Mouse (Mus musculus) hindbrain, embryonic 13.5 days (tissue): ENCODE measurements around the gene F2rl1. TPM values are rescaled to one million over a fixed set of nuclear protein-coding genes. Genes with fewer than 3 reads are reported as not detected.
A peak's percentile ranks its signal among the peaks of the same experiment; 100 is the strongest.
"Not testable (repeated sequence)": the region's sequence is repeated elsewhere in the genome, so short reads cannot be mapped to it uniquely, and the experiment has no call there.

Experiments used
- ATAC-seq: fragments of 200-750 bp; cut with Nextera tagmentation; 2 replicates; pipeline ENCODE4 v1.8.0; 2017; ENCODE audit warnings: moderate TSS enrichment; ENCODE audit not compliant: low FRiP score
- H3K27ac ChIP-seq: fragments of 300-500 bp; sonication (generic); 2 replicates; pipeline ENCODE4 v1.5.1; 2015; ENCODE audit warnings: inconsistent platforms, mild to moderate bottlenecking, moderate library complexity
- H3K27me3 ChIP-seq: fragments of 300-500 bp; sonication (generic); 2 replicates; pipeline ENCODE4 v1.6.1; 2015; ENCODE audit warnings: mild to moderate bottlenecking, inconsistent platforms
- H3K36me3 ChIP-seq: fragments of 300-500 bp; sonication (generic); 2 replicates; pipeline ENCODE4 v1.6.1; 2015; ENCODE audit warnings: mild to moderate bottlenecking, inconsistent platforms
- H3K4me1 ChIP-seq: fragments of 300-500 bp; sonication (generic); replicated peaks from 2 replicates; pipeline ENCODE4 v1.6.1; 2015; ENCODE audit warnings: inconsistent platforms
- H3K4me2 ChIP-seq: fragments of 300-500 bp; sonication (generic); 2 replicates; pipeline ENCODE4 v1.6.1; 2015; ENCODE audit warnings: inconsistent platforms, mild to moderate bottlenecking, moderate library complexity
- H3K4me3 ChIP-seq: fragments of 300-500 bp; sonication (generic); 2 replicates; pipeline ENCODE4 v1.5.1; 2015; ENCODE audit warnings: mild to moderate bottlenecking, inconsistent platforms
- H3K9ac ChIP-seq: fragments of 300-500 bp; sonication (generic); 2 replicates; pipeline ENCODE4 v1.6.1; 2015; ENCODE audit warnings: mild to moderate bottlenecking, inconsistent platforms
- H3K9me3 ChIP-seq: fragments of 300-500 bp; sonication (generic); 2 replicates; pipeline ENCODE4 v1.6.1; 2016; ENCODE audit warnings: inconsistent platforms
- WGBS: fragments of 180-500 bp; shearing (Covaris S2); methylation state at CpG from one replicate; pipeline ENCODE4 v1.1.7; 2015; 5-methylcytosine and 5-hydroxymethylcytosine counted together
- polyA plus RNA-seq: library from polyadenylated mRNA; unstranded; fragments of >200 nt; fragmentation: Nextera tagmentation; extraction: Ambion mirVana; gene quantifications from 2 replicates; pipeline ENCODE4 v1.2.1, GENCODE M21; 2015

Gene F2rl1
- polyA plus RNA-seq, 1 experiment from 2014 or later: not detected

GRCm38 (mm10) chr13:95548856-95549255 lies 23.8 kb upstream of the F2rl1 start:
- peak overlapping the region; percentile 16; the same call in 1 of the 2 replicates for H3K4me3 ChIP-seq
- no peaks in the 10 kb centered on the region for H3K27me3 ChIP-seq
- no peaks in the 10 kb centered on the region for H3K9me3 ChIP-seq
- H3K4me2 ChIP-seq: peak overlapping the region; percentile 51
- peaks cover 37% of the 10 kb centered on the region for H3K4me1 ChIP-seq
- no peak overlapping the region for H3K9ac ChIP-seq
- ATAC-seq: no peak
- no peaks in the 10 kb centered on the region for H3K36me3 ChIP-seq
- 10% methylated on average over 6 of the region's 6 CpGs for WGBS
- H3K27ac ChIP-seq: no peak overlapping the region

- 17% methylated on average over 20 of the region's 20 CpGs for WGBS
- peak overlapping the region; percentile 48 for H3K27ac ChIP-seq
- H3K9me3 ChIP-seq: no peaks in the 10 kb centered on the region
- no peak overlapping the region for H3K9ac ChIP-seq
- peaks cover 37% of the 10 kb centered on the region for H3K4me1 ChIP-seq
- H3K27me3 ChIP-seq: no peaks in the 10 kb centered on the region
- 0 out of 2 replicates have a peak, but pooled peaks have one; percentile 30 for ATAC-seq
- H3K4me3 ChIP-seq: peak overlapping the region; percentile 16; the same call in 1 of the 2 replicates
- H3K36me3 ChIP-seq: no peaks in the 10 kb centered on the region
- peak overlapping the region; percentile 51 for H3K4me2 ChIP-seq
Observed at GRCm38 (mm10) chr13:95548291-95548789, 23.3 kb upstream of the F2rl1 start.

GRCm38 (mm10) chr13:95547090-95547611 lies 22.1 kb upstream of the F2rl1 start:
- Histone ChIP-seq H3K27me3 (no peaks in the 10 kb centered on the region), H3K4me2 (peak overlapping the region; percentile 11; the same call in 1 of the 2 replicates), H3K27ac (0 out of 2 replicates have a peak overlapping the region, but pooled peaks have one; percentile 40), H3K9ac (no peak overlapping the region), H3K4me1 (peaks cover 37% of the 10 kb centered on the region), H3K4me3 (no peak overlapping the region), H3K9me3 (no peaks in the 10 kb centered on the region), H3K36me3 (no peaks in the 10 kb centered on the region)
- WGBS: 20% methylated on average over 12 of the region's 12 CpGs
- ATAC-seq: peak; percentile 64

- H3K4me3 ChIP-seq: no peak overlapping the region
- H3K9me3 ChIP-seq: no peaks in the 10 kb centered on the region
- WGBS: 63% methylated on average over 6 of the region's 6 CpGs
- no peak overlapping the region for H3K4me2 ChIP-seq
- no peak for ATAC-seq
- peaks cover 37% of the 10 kb centered on the region for H3K4me1 ChIP-seq
- no peaks in the 10 kb centered on the region for H3K27me3 ChIP-seq
- H3K36me3 ChIP-seq: no peaks in the 10 kb centered on the region
- H3K9ac ChIP-seq: no peak overlapping the region
- H3K27ac ChIP-seq: no peak overlapping the region
Observed at GRCm38 (mm10) chr13:95546251-95546650, 21.2 kb upstream of the F2rl1 start.

- 74% methylated on average over 7 of the region's 7 CpGs for WGBS
- Histone ChIP-seq H3K4me2 (no peak overlapping the region), H3K36me3 (no peaks in the 10 kb centered on the region), H3K4me1 (peaks cover 37% of the 10 kb centered on the region), H3K9ac (no peak overlapping the region), H3K27ac (no peak overlapping the region), H3K27me3 (no peaks in the 10 kb centered on the region), H3K4me3 (no peak overlapping the region), H3K9me3 (no peaks in the 10 kb centered on the region)
- no peak for ATAC-seq
Observed at GRCm38 (mm10) chr13:95545729-95546186, 20.7 kb upstream of the F2rl1 start.

- H3K27me3 ChIP-seq: no peaks in the 10 kb centered on the region
Observed at GRCm38 (mm10) chr13:95538021-95538420, 13.0 kb upstream of the F2rl1 start.

GRCm38 (mm10) chr13:95536117-95536493 lies 11.1 kb upstream of the F2rl1 start:
- Histone ChIP-seq H3K9me3 (no peaks in the 10 kb centered on the region), H3K4me3 (no peak overlapping the region), H3K27me3 (no peaks in the 10 kb centered on the region), H3K9ac (no peak overlapping the region), H3K4me1 (peaks cover 26% of the 10 kb centered on the region), H3K27ac (no peak overlapping the region), H3K36me3 (no peaks in the 10 kb centered on the region), H3K4me2 (no peak overlapping the region)
- 27% methylated on average over 5 of the region's 5 CpGs for WGBS
- no peak for ATAC-seq

More at GRCm38 (mm10) chr13:95538021-95538420, 13.0 kb upstream of the F2rl1 start:
- no peaks in the 10 kb centered on the region for H3K36me3 ChIP-seq
- H3K4me1 ChIP-seq: peaks cover 26% of the 10 kb centered on the region
- H3K4me3 ChIP-seq: no peak overlapping the region
- 78% methylated on average over 5 of the region's 5 CpGs for WGBS
- H3K9me3 ChIP-seq: no peaks in the 10 kb centered on the region
- H3K9ac ChIP-seq: no peak overlapping the region
- no peak for ATAC-seq
- no peak overlapping the region for H3K27ac ChIP-seq
- no peak overlapping the region for H3K4me2 ChIP-seq

DNA sequence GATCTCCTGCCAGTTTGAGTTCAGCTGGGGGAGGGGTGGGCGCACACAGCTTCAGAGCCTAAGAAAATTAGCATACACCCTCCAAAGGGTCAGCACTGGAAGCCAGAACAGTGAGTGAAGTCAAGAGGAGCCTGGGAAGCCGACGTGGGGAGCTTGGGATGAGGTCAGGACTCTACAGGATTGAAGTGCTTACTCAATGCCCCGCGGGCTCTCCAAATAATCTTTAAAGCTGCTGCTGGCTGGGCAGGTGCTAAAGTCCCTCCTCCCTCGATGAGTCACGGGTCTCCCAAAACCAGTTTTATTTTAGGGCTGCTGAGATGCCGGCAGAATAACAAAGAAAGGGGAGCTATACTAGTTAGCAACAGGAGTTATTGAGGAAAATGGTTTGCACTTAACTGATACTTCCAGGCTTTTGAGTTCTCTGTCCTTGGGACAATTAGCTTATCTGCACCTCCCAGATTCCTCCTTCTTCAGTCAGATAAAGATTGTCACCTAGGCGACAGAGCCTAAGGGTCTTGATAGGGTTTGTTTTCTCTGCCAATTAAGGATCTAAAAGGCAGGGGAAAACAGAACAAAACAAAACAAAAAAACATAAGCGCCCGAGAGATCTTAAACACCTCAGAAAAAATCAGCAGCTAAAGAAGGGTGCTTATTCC lies 10.6 kb upstream of the F2rl1 start:
- Histone ChIP-seq H3K27me3 (no peaks in the 10 kb centered on the region), H3K27ac (no peak overlapping the region), H3K4me3 (no peak overlapping the region), H3K4me2 (no peak overlapping the region), H3K9me3 (no peaks in the 10 kb centered on the region), H3K9ac (no peak overlapping the region), H3K36me3 (no peaks in the 10 kb centered on the region), H3K4me1 (peaks cover 26% of the 10 kb centered on the region)
- 5% methylated on average over 11 of the region's 11 CpGs for WGBS
- no peak; the same call in 1 of the 2 replicates for ATAC-seq

- H3K4me3 ChIP-seq: no peak overlapping the region
- no peak overlapping the region for H3K9ac ChIP-seq
- H3K27ac ChIP-seq: no peak overlapping the region
- H3K27me3 ChIP-seq: no peaks in the 10 kb centered on the region
- no peak for ATAC-seq
- no peaks in the 10 kb centered on the region for H3K36me3 ChIP-seq
- H3K9me3 ChIP-seq: no peaks in the 10 kb centered on the region
- H3K4me1 ChIP-seq: peaks cover 26% of the 10 kb centered on the region
- WGBS: 6% methylated on average over 6 of the region's 6 CpGs
- peak overlapping the region; percentile 37; the same call in 1 of the 2 replicates for H3K4me2 ChIP-seq
Observed at GRCm38 (mm10) chr13:95535026-95535425, 10.0 kb upstream of the F2rl1 start.

DNA sequence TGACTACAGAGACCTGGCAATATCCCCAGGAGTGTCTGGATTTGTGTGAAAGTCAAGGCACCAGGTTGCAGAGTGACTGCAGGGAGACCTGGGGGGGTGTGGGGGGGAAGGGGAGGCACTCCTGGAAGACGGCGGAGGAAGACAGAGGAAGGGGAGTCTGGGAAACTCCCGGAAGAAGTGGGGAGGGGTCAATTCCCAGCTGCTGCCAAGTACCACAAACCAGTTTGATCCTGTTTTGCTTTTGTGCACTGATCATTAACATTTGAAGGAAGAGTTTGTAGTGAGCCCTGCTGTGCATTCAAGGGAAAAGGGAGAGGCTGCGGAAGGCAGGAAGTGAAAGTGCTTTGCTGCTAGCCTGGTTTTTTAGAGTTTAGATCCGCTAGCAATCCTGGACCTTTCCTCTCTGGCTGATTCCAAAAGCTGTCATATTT lies 9.1 kb upstream of the F2rl1 start:
- peak; percentile 53; the same call in 1 of the 2 replicates for ATAC-seq
- 3% methylated on average over 5 of the region's 5 CpGs for WGBS
- Histone ChIP-seq H3K4me1 (peaks cover 26% of the 10 kb centered on the region), H3K4me2 (peak overlapping the region; percentile 37), H3K27me3 (no peaks in the 10 kb centered on the region), H3K36me3 (no peaks in the 10 kb centered on the region), H3K27ac (peak overlapping the region; percentile 23; the same call in 1 of the 2 replicates), H3K9ac (no peak overlapping the region), H3K4me3 (no peak overlapping the region; the same call in 1 of the 2 replicates), H3K9me3 (no peaks in the 10 kb centered on the region)

- 0 out of 2 replicates have a peak, but pooled peaks have one; percentile 19 for ATAC-seq
Observed at GRCm38 (mm10) chr13:95533640-95534039, 8.6 kb upstream of the F2rl1 start.

GRCm38 (mm10) chr13:95533121-95533520 lies 8.1 kb upstream of the F2rl1 start:
- H3K4me2 ChIP-seq, ATAC-seq, H3K9ac ChIP-seq, H3K36me3 ChIP-seq, H3K9me3 ChIP-seq, H3K4me3 ChIP-seq, H3K27ac ChIP-seq, H3K27me3 ChIP-seq: not testable (repeated sequence)
- 56% methylated on average over 4 of the region's 5 CpGs for WGBS
- peaks cover 26% of the 10 kb centered on the region for H3K4me1 ChIP-seq

More at GRCm38 (mm10) chr13:95533640-95534039, 8.6 kb upstream of the F2rl1 start:
- H3K4me2 ChIP-seq: no peak overlapping the region
- no peaks in the 10 kb centered on the region for H3K36me3 ChIP-seq
- H3K4me1 ChIP-seq: peaks cover 26% of the 10 kb centered on the region
- H3K9ac ChIP-seq: no peak overlapping the region
- H3K27me3 ChIP-seq: no peaks in the 10 kb centered on the region
- 0 out of 2 replicates have a peak overlapping the region, but pooled peaks have one; percentile 12 for H3K27ac ChIP-seq
- H3K9me3 ChIP-seq: no peaks in the 10 kb centered on the region
- WGBS: 25% methylated on average over 8 of the region's 8 CpGs
- H3K4me3 ChIP-seq: no peak overlapping the region
